Mouse (Mus musculus) embryonic facial prominence, embryonic 15.5 days (tissue): ENCODE data around the gene Ranbp1. TPM values are rescaled to one million over a fixed set of nuclear protein-coding genes. Genes with fewer than 3 reads are reported as not detected.

Source experiments
- ATAC-seq: fragments of 200-750 bp; cut with Nextera tagmentation; 2 replicates; pipeline ENCODE4 v1.8.0; 2017; ENCODE audit warnings: low read depth, moderate TSS enrichment; ENCODE audit not compliant: insufficient number of reproducible peaks, low FRiP score, low TSS enrichment
- H3K27ac ChIP-seq: fragments of 300-500 bp; sonication (generic); replicated peaks from 2 replicates; pipeline ENCODE4 v1.5.1; 2015; ENCODE audit warnings: mild to moderate bottlenecking, inconsistent platforms
- H3K27me3 ChIP-seq: fragments of 300-500 bp; sonication (generic); 2 replicates; pipeline ENCODE4 v1.6.1; 2015; ENCODE audit warnings: inconsistent platforms
- H3K36me3 ChIP-seq: fragments of 300-500 bp; sonication (generic); 2 replicates; pipeline ENCODE4 v1.6.1; 2015; ENCODE audit warnings: mild to moderate bottlenecking, inconsistent platforms
- H3K4me1 ChIP-seq: fragments of 300-500 bp; sonication (generic); 2 replicates; pipeline ENCODE4 v1.6.1; 2015; ENCODE audit warnings: inconsistent platforms
- H3K4me2 ChIP-seq: fragments of 300-500 bp; sonication (generic); replicated peaks from 2 replicates; pipeline ENCODE4 v1.6.1; 2015; ENCODE audit warnings: mild to moderate bottlenecking, inconsistent platforms
- H3K4me3 ChIP-seq: fragments of 300-500 bp; sonication (generic); replicated peaks from 2 replicates; pipeline ENCODE4 v1.5.1; 2015; ENCODE audit warnings: mild to moderate bottlenecking, inconsistent platforms
- H3K9ac ChIP-seq: fragments of 300-500 bp; sonication (generic); 2 replicates; pipeline ENCODE4 v1.6.1; 2015; ENCODE audit warnings: inconsistent platforms
- H3K9me3 ChIP-seq: fragments of 300-500 bp; sonication (generic); replicated peaks from 2 replicates; pipeline ENCODE4 v1.6.1; 2016; ENCODE audit warnings: inconsistent platforms
- WGBS: fragments of 180-500 bp; shearing (Covaris S2); methylation state at CpG from one replicate; pipeline ENCODE4 v1.1.7; 2015; 5-methylcytosine and 5-hydroxymethylcytosine counted together
- polyA plus RNA-seq: library from polyadenylated mRNA; unstranded; fragments of >200 nt; fragmentation: Nextera tagmentation; extraction: Ambion mirVana; gene quantifications from 2 replicates; pipeline ENCODE4 v1.2.1, GENCODE M21; 2015

The Ranbp1 gene
- polyA plus RNA-seq, 1 experiment from 2014 or later, result 466 TPM

DNA sequence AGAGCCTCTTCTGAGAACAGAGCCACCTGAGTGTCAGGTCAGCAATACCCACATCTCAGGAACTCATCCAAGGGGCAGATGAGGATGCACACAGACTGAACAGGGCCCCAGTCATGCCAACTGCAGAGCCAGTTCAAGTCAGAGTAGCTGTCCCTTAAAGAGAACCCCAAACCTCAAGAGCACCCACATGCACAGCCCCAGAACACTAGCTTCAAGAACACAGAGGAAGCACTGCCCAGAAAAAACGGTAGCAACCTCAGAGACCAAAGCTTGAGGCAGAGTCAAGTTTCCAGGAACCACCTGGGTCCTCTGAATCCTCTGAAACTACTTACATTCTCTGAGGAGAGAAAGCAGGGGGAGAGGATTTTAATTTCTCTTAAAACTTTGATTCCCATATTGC lies 15.1 kb downstream of the Ranbp1 start:
- Histone ChIP-seq H3K4me1 (peaks cover 53% of the 10 kb centered on the region), H3K4me3 (peak overlapping the region; percentile 87), H3K4me2 (no peak overlapping the region), H3K27me3 (no peaks in the 10 kb centered on the region), H3K9ac (no peak overlapping the region), H3K9me3 (no peaks in the 10 kb centered on the region), H3K27ac (no peak overlapping the region), H3K36me3 (peaks cover 20% of the 10 kb centered on the region)
- 16% methylated on average over 1 of the region's 1 CpGs for WGBS
- ATAC-seq, result no peak

DNA sequence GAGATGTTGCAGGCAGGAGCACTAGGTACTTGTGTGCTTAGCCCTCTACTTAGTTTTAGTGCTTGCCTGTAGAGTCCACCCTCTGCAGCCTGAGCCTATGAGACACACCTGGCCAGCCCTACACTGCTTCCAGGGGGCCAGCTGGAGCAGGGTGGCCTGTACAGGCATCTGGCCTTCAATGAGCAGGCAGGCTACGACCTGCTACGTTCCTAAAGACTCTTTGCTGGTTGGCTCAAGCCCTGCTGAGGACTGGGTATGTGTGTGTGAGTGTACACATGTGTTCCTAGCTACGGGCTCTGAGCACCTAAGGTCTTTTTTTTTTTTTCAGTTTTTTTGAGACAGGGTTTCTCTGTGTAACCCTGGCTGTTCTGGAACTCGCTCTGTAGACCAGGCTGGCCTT lies 17.1 kb downstream of the Ranbp1 start:
- H3K4me1 ChIP-seq, result peaks cover 50% of the 10 kb centered on the region

DNA sequence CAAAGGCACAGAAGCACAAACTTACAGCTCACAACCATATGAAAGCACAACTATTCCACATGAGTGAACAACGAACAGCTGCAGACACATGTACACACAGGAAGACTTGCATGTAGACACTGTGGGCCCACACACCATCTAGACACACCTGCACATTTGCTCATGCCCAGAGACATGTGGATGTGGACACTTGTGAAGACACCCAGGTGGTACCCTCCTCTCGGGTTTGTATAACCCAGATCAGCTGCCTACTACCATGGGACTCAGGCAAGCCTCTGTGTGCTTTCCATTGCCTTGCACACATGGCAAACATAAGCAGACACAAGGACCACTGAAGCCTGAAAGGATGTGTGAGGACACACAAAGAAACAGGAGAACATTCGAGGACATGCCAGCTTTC lies 17.5 kb downstream of the Ranbp1 start:
- no peak for ATAC-seq
- Histone ChIP-seq H3K4me1 (peaks cover 46% of the 10 kb centered on the region), H3K27me3 (no peaks in the 10 kb centered on the region), H3K4me3 (no peak overlapping the region), H3K4me2 (no peak overlapping the region), H3K36me3 (peaks cover 26% of the 10 kb centered on the region), H3K9ac (no peak overlapping the region), H3K9me3 (no peaks in the 10 kb centered on the region), H3K27ac (no peak overlapping the region)
- 77% methylated on average over 3 of the region's 3 CpGs for WGBS

More for the DNA sequence above, 17.1 kb downstream of the Ranbp1 start:
- Histone ChIP-seq H3K9me3 (no peaks in the 10 kb centered on the region), H3K27me3 (no peaks in the 10 kb centered on the region), H3K4me3 (no peak overlapping the region), H3K36me3 (peaks cover 22% of the 10 kb centered on the region), H3K9ac (no peak overlapping the region), H3K4me2 (no peak overlapping the region), H3K27ac (no peak overlapping the region)
- no peak for ATAC-seq
- 77% methylated on average over 4 of the region's 4 CpGs for WGBS

DNA sequence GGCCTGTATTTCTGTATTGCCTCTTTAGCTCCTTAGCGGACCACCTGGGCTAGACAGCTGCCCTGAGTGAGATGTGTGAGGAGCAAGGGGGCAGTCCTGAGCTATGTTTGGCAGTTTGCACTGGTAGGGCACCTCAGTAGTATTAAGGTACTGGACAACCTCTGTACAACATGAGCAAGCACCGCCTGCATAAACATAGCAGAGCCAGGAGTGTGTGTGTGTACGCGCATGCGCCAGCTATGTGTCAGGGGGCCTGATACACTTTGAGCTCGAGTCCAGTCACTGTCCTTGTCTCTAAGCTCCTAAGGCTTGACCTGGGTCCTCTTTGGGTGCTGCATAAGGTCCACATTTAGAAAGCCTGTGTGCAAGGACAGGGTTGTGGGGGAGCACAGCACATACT lies 17.9 kb downstream of the Ranbp1 start:
- Histone ChIP-seq H3K27ac (0 out of 2 replicates have a peak overlapping the region, but pooled peaks have one; percentile 2), H3K27me3 (no peaks in the 10 kb centered on the region), H3K4me2 (no peak overlapping the region), H3K36me3 (peaks cover 31% of the 10 kb centered on the region), H3K9me3 (no peaks in the 10 kb centered on the region), H3K4me3 (no peak overlapping the region), H3K9ac (no peak overlapping the region), H3K4me1 (peaks cover 42% of the 10 kb centered on the region)
- 90% methylated on average over 6 of the region's 6 CpGs for WGBS
- no peak for ATAC-seq

DNA sequence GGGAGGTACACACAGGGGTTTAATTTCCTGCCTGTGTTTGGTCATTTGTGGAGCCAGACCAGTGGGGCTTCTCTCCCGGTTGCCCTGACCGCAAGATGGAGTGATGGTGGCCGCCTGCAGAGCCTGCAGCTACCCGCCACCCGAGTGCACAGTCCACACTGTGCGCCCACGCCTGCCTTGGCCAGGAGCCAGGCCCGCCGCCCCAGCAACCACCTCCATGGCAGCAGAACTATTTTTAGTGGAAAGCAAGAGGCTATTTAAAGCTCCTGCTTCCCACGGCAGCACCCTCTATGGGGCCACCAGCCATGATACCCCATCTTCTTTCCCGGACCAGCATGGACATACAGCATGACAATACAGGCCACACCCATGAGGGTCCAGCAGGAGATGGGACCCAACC lies 18.9 kb downstream of the Ranbp1 start:
- no peaks in the 10 kb centered on the region for H3K9me3 ChIP-seq
- peaks cover 40% of the 10 kb centered on the region for H3K4me1 ChIP-seq
- H3K9ac ChIP-seq, result no peak overlapping the region
- H3K4me3 ChIP-seq, result no peak overlapping the region
- WGBS, result 60% methylated on average over 11 of the region's 11 CpGs
- H3K36me3 ChIP-seq, result peaks cover 41% of the 10 kb centered on the region
- 0 out of 2 replicates have a peak overlapping the region, but pooled peaks have one; percentile 0 for H3K4me2 ChIP-seq
- H3K27ac ChIP-seq, result 0 out of 2 replicates have a peak overlapping the region, but pooled peaks have one; percentile 2
- peak; percentile 39; the same call in 1 of the 2 replicates for ATAC-seq
- H3K27me3 ChIP-seq, result no peaks in the 10 kb centered on the region

DNA sequence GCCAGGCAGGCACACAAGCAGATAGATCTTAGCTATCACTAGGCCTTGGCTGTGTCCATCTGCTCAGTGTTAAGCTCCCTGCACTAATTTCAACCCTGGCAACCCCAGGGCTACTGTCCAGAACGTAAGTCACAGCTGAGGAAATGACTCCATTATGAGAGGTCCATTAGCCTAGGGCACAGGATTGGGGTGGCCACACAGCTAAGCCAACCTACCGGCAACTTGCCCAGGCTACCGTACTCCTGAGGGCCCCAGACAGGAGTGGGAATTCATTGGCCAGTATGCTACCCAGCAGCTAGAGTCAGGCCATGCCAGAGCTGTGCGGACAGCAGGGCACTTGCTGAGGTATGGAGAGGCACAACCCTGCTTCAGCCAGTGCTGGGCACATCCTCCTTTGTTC lies 19.7 kb downstream of the Ranbp1 start:
- Histone ChIP-seq H3K9me3 (no peaks in the 10 kb centered on the region), H3K4me1 (peaks cover 33% of the 10 kb centered on the region), H3K27ac (no peak overlapping the region), H3K9ac (no peak overlapping the region), H3K4me2 (no peak overlapping the region), H3K27me3 (no peaks in the 10 kb centered on the region), H3K36me3 (peaks cover 48% of the 10 kb centered on the region), H3K4me3 (no peak overlapping the region)
- ATAC-seq, result no peak
- whole genome bisulfite sequencing, result 83% methylated on average over 4 of the region's 4 CpGs

DNA sequence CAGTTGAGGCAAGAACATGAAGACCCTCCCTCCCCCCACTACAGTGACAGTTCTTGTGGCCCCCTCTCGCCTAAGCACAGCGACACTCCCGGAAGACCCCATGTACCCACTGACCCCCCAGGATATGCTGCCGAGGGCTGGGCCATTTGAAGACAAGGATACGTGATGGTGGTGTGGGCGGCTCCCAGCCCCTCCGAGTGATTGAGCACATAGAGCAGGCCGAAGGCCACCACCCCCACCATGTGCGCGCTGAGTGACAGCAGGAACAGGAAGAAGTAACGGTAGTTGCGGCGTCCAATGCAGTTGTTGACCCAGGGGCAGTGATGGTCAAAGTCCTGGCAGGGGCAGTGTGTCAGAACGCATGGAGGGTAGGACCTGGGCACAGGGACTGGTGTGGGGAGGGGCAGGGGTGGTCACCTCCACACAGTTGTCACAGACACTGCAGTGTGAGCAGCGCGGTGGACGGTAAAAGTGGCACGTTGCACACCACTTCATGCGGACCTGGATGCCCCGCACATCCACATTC lies 20.6 kb downstream of the Ranbp1 start:
- Histone ChIP-seq H3K9ac (no peak overlapping the region), H3K27me3 (no peaks in the 10 kb centered on the region), H3K4me3 (no peak overlapping the region), H3K27ac (no peak overlapping the region), H3K9me3 (no peaks in the 10 kb centered on the region), H3K4me2 (no peak overlapping the region), H3K36me3 (peaks cover 57% of the 10 kb centered on the region), H3K4me1 (peaks cover 24% of the 10 kb centered on the region; the same call in 1 of the 2 replicates)
- WGBS, result 92% methylated on average over 20 of the region's 20 CpGs
- ATAC-seq, result no peak

DNA sequence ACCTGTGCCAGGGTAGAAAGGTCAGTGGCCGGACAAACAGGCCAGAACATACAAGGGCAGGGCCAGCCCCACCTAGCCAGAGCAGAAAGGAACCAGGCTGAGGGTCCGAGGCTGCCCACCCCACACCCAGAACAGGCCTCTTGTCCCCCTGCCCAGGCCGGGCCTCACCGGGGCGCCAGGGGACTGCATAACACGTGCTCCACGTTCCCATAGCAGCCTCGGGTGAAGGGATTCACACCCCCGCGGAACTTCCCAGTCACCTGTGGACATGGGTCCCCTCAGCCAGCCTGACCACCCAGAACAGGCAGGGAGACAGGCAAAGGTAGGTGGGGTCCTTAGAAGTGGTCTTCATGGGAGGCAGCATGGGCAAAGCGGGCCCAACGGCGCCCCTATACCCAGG lies 21.3 kb downstream of the Ranbp1 start:
- no peak for ATAC-seq
- Histone ChIP-seq H3K27me3 (no peaks in the 10 kb centered on the region), H3K4me2 (no peak overlapping the region), H3K4me3 (no peak overlapping the region), H3K27ac (no peak overlapping the region), H3K9ac (no peak overlapping the region), H3K9me3 (no peaks in the 10 kb centered on the region), H3K36me3 (peaks cover 63% of the 10 kb centered on the region), H3K4me1 (peaks cover 24% of the 10 kb centered on the region; the same call in 1 of the 2 replicates)
- WGBS, result 93% methylated on average over 13 of the region's 13 CpGs

DNA sequence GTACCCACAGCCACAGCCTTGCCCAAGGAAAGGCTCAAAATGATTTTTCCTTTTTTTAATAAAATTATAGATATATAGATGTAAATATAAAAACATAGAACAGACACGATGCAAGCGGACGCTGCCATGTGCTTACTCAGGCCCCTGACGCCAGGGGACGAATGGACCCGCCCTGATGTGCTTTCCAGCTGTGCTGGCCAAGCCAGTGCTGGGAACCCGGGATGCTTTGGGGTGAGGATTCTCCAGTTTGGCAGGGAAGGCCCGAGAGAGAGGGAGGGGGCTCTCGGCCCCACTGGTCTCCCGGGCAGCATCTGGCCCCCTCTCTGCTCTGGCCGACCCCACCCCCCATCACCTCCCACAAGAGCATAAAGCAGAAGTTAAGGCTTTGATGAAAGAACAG lies 26.3 kb downstream of the Ranbp1 start:
- Histone ChIP-seq H3K9me3 (no peaks in the 10 kb centered on the region), H3K27ac (no peak overlapping the region), H3K36me3 (peaks cover 52% of the 10 kb centered on the region), H3K27me3 (no peaks in the 10 kb centered on the region), H3K4me3 (no peak overlapping the region), H3K4me1 (peaks cover 9% of the 10 kb centered on the region), H3K4me2 (no peak overlapping the region), H3K9ac (no peak overlapping the region)
- no peak for ATAC-seq
- 85% methylated on average over 11 of the region's 11 CpGs for WGBS

DNA sequence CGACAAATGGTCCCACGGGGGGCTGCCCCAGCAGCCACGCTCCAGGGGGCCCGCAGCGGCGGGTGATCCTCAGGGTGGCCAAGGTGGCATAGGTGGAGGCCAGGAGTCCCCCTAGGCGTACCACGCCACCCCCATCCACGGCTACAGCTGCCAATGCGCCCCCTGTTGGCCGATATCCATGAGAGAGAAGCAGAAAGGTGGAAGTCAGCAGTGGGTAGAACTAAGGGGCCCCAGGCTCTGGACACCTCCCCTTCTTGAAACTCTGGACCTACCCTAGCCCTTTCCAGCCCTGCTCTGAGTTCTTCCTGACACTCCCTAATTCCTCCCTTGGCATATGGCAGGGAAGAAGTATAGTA lies 27.0 kb downstream of the Ranbp1 start:
- H3K9me3 ChIP-seq, result no peaks in the 10 kb centered on the region
- H3K4me2 ChIP-seq, result no peak overlapping the region
- H3K9ac ChIP-seq, result no peak overlapping the region
- 78% methylated on average over 11 of the region's 11 CpGs for WGBS
- H3K36me3 ChIP-seq, result peaks cover 45% of the 10 kb centered on the region
- H3K27me3 ChIP-seq, result no peaks in the 10 kb centered on the region
- peaks cover 9% of the 10 kb centered on the region for H3K4me1 ChIP-seq
- H3K27ac ChIP-seq, result no peak overlapping the region
- no peak overlapping the region for H3K4me3 ChIP-seq
- no peak for ATAC-seq

DNA sequence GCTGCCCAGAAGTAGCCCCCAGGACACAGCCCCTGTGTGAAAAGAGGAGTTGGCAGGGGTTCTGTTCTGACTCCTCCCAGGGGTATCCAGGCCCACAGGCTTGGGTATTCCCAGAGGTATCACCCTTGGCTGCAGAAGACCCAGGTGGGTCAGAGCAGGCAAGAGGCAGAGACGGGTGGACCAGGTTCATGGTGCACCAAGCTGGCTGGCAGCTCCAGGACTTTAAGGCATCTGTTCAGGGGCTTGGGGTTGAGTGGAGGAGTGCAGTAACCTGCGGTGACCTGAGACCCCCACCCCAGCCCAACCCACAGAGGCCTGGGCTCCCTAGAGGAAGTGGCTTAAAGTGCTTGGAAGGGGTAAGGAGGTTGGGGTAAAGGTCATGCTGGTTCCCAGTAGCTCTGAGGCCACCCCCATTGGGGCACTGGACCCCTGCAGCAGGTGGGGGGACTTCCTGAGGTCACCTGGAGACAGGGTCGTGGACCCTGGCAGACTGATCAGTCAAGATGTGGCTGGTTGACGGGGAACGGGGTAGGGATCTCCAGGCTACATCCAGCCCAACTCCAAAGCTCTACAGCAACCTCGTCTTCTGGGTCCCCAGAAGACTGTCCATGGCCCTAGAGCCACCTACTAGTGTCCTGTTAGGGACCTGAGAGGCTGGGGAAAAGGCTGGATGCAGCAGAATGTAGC lies 27.5 kb downstream of the Ranbp1 start:
- no peak overlapping the region for H3K4me2 ChIP-seq
- ATAC-seq, result no peak
- no peak overlapping the region for H3K27ac ChIP-seq
- peaks cover 40% of the 10 kb centered on the region for H3K36me3 ChIP-seq
- no peaks in the 10 kb centered on the region for H3K9me3 ChIP-seq
- H3K4me3 ChIP-seq, result no peak overlapping the region
- H3K27me3 ChIP-seq, result no peaks in the 10 kb centered on the region
- WGBS, result 77% methylated on average over 6 of the region's 6 CpGs
- H3K9ac ChIP-seq, result no peak overlapping the region
- peaks cover 9% of the 10 kb centered on the region for H3K4me1 ChIP-seq

DNA sequence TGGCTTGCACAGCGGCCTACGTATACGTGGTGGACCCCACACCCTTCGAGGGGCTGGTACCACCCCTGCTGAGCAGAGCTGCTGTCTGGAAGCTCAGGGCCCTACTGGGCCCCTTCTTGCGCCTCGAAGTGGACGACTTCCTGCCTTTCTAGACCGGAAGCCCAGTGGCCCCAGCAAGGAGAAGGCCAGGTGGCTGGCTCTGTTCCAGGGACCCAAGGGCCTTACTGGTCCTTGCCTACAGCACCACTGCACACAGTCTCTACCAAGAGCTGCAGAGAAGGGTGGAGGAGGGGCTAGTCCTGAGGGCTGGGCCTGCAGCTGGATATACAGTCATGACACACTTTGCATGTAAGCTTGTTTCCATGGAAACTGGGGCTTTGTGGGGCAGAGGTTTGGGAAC lies 28.5 kb downstream of the Ranbp1 start:
- H3K36me3 ChIP-seq, result peaks cover 30% of the 10 kb centered on the region
- H3K27ac ChIP-seq, result no peak overlapping the region
- H3K4me1 ChIP-seq, result peaks cover 9% of the 10 kb centered on the region
- H3K4me3 ChIP-seq, result no peak overlapping the region
- no peak overlapping the region for H3K9ac ChIP-seq
- no peak overlapping the region for H3K4me2 ChIP-seq
- ATAC-seq, result no peak
- WGBS, result 56% methylated on average over 8 of the region's 8 CpGs
- no peaks in the 10 kb centered on the region for H3K27me3 ChIP-seq
- no peaks in the 10 kb centered on the region for H3K9me3 ChIP-seq
